Mouse (Mus musculus): ENCODE data around the gene Ndufv2. TPM values are rescaled to one million over a fixed set of nuclear protein-coding genes. Genes with fewer than 3 reads are reported as not detected.
"Not testable (repeated sequence)": the region's sequence is repeated elsewhere in the genome, so short reads cannot be mapped to it uniquely, and the experiment has no call there.

The Ndufv2 gene
- polyA plus RNA-seq, 1 experiment from 2014 or later, result 349 TPM

GRCm38 (mm10) chr17:66076934-66077333 is 24.4 kb downstream of the Ndufv2 start, which contains the start of gene Ankrd12:
Gene Ankrd12, minus strand, starts transcription at chr17:66077089.
- H3K9me3 ChIP-seq, result no peaks in the 10 kb centered on the region
- H3K27me3 ChIP-seq, result no peaks in the 10 kb centered on the region
- peaks cover 27% of the 10 kb centered on the region for H3K36me3 ChIP-seq
- under 1% methylated on average over 53 of the region's 53 CpGs for WGBS
- H3K4me2 ChIP-seq (replicated peaks), result peak within 1 kb of the TSS; percentile 73
- peaks cover 28% of the 10 kb centered on the region for H3K4me1 ChIP-seq (replicated peaks)
- peak within 1 kb of the TSS; percentile 97 for H3K27ac ChIP-seq
- peak within 1 kb of the TSS; percentile 94 for H3K4me3 ChIP-seq (replicated peaks)
- ATAC-seq, result peak; percentile 97
- peak within 1 kb of the TSS; percentile 88 for H3K9ac ChIP-seq (replicated peaks)

GRCm38 (mm10) chr17:66076174-66076927 is 25.0 kb downstream of the Ndufv2 start:
- under 1% methylated on average over 78 of the region's 95 CpGs for WGBS
- no peaks in the 10 kb centered on the region for H3K9me3 ChIP-seq
- H3K4me1 ChIP-seq (replicated peaks), result peaks cover 28% of the 10 kb centered on the region
- no peaks in the 10 kb centered on the region for H3K27me3 ChIP-seq
- peak overlapping the region; percentile 88 for H3K9ac ChIP-seq (replicated peaks)
- peak overlapping the region; percentile 94 for H3K4me3 ChIP-seq (replicated peaks)
- peak overlapping the region; percentile 97 for H3K27ac ChIP-seq
- H3K4me2 ChIP-seq (replicated peaks), result peak overlapping the region; percentile 73
- peaks cover 21% of the 10 kb centered on the region for H3K36me3 ChIP-seq
- peak; percentile 89 for ATAC-seq

- ATAC-seq, result no peak
- peaks cover 28% of the 10 kb centered on the region for H3K4me1 ChIP-seq (replicated peaks)
Measured at GRCm38 (mm10) chr17:66075827-66076173, 25.6 kb downstream of the Ndufv2 start.

GRCm38 (mm10) chr17:66073971-66074370 is 27.4 kb downstream of the Ndufv2 start:
- WGBS, result 85% methylated on average over 7 of the region's 7 CpGs
- H3K4me1 ChIP-seq (replicated peaks), result peaks cover 28% of the 10 kb centered on the region
- ATAC-seq, result no peak
- H3K27me3 ChIP-seq, result no peaks in the 10 kb centered on the region
- no peak overlapping the region for H3K4me3 ChIP-seq (replicated peaks)
- H3K9ac ChIP-seq (replicated peaks), result no peak overlapping the region
- H3K27ac ChIP-seq, result no peak overlapping the region
- no peaks in the 10 kb centered on the region for H3K9me3 ChIP-seq
- H3K4me2 ChIP-seq (replicated peaks), result no peak overlapping the region
- peaks cover 3% of the 10 kb centered on the region; the same call in 1 of the 2 replicates for H3K36me3 ChIP-seq

More at GRCm38 (mm10) chr17:66075827-66076173, 25.6 kb downstream of the Ndufv2 start:
- Histone ChIP-seq H3K27me3 (no peaks in the 10 kb centered on the region), H3K4me2 (replicated peaks) (peak overlapping the region; percentile 73), H3K27ac (peak overlapping the region; percentile 97), H3K4me3 (replicated peaks) (peak overlapping the region; percentile 94), H3K9ac (replicated peaks) (peak overlapping the region; percentile 88), H3K9me3 (no peaks in the 10 kb centered on the region), H3K36me3 (peaks cover 17% of the 10 kb centered on the region)
- 2% methylated on average over 12 of the region's 12 CpGs for WGBS

GRCm38 (mm10) chr17:66069036-66069435 is 32.3 kb downstream of the Ndufv2 start:
- not testable (repeated sequence) for H3K27ac ChIP-seq; H3K4me1 ChIP-seq (replicated peaks); H3K36me3 ChIP-seq; H3K4me3 ChIP-seq (replicated peaks); H3K4me2 ChIP-seq (replicated peaks); H3K9ac ChIP-seq (replicated peaks); H3K27me3 ChIP-seq; ATAC-seq; H3K9me3 ChIP-seq
- 97% methylated on average over 2 of the region's 2 CpGs for WGBS

GRCm38 (mm10) chr17:66065115-66065514 is 36.2 kb downstream of the Ndufv2 start:
- H3K27me3 ChIP-seq, result no peaks in the 10 kb centered on the region
- no peak for ATAC-seq
- no peaks in the 10 kb centered on the region for H3K36me3 ChIP-seq
- no peaks in the 10 kb centered on the region for H3K9me3 ChIP-seq
- H3K4me1 ChIP-seq (replicated peaks), result 0 out of 2 replicates have a peak, but pooled peaks cover 5% of the 10 kb centered on the region
- 88% methylated on average over 4 of the region's 4 CpGs for WGBS
- H3K4me2 ChIP-seq (replicated peaks), result no peak overlapping the region
- H3K27ac ChIP-seq, result no peak overlapping the region
- no peak overlapping the region for H3K9ac ChIP-seq (replicated peaks)
- H3K4me3 ChIP-seq (replicated peaks), result no peak overlapping the region

GRCm38 (mm10) chr17:66061241-66061938 is 40.0 kb downstream of the Ndufv2 start:
- 62% methylated on average over 8 of the region's 8 CpGs for WGBS
- Histone ChIP-seq H3K36me3 (no peaks in the 10 kb centered on the region), H3K4me2 (replicated peaks) (no peak overlapping the region), H3K9me3 (no peaks in the 10 kb centered on the region), H3K4me1 (replicated peaks) (0 out of 2 replicates have a peak, but pooled peaks cover 5% of the 10 kb centered on the region), H3K27ac (no peak overlapping the region), H3K27me3 (no peaks in the 10 kb centered on the region), H3K4me3 (replicated peaks) (no peak overlapping the region), H3K9ac (replicated peaks) (no peak overlapping the region)
- ATAC-seq, result no peak

GRCm38 (mm10) chr17:66058160-66058559 is 43.2 kb downstream of the Ndufv2 start:
- Histone ChIP-seq H3K36me3 (no peaks in the 10 kb centered on the region), H3K9me3 (no peaks in the 10 kb centered on the region), H3K27me3 (no peaks in the 10 kb centered on the region), H3K4me2 (replicated peaks) (no peak overlapping the region), H3K4me1 (replicated peaks) (0 out of 2 replicates have a peak, but pooled peaks cover 5% of the 10 kb centered on the region), H3K4me3 (replicated peaks) (no peak overlapping the region), H3K9ac (replicated peaks) (no peak overlapping the region), H3K27ac (no peak overlapping the region)
- no peak for ATAC-seq
- WGBS, result 93% methylated on average over 4 of the region's 4 CpGs

- Histone ChIP-seq H3K4me3 (replicated peaks) (no peak overlapping the region), H3K4me1 (replicated peaks) (0 out of 2 replicates have a peak, but pooled peaks cover 5% of the 10 kb centered on the region), H3K4me2 (replicated peaks) (no peak overlapping the region), H3K27ac (no peak overlapping the region), H3K9me3 (no peaks in the 10 kb centered on the region), H3K27me3 (no peaks in the 10 kb centered on the region), H3K36me3 (no peaks in the 10 kb centered on the region), H3K9ac (replicated peaks) (no peak overlapping the region)
- WGBS, result 84% methylated on average over 2 of the region's 2 CpGs
- no peak for ATAC-seq
Measured at GRCm38 (mm10) chr17:66057145-66057544, 44.2 kb downstream of the Ndufv2 start.

GRCm38 (mm10) chr17:66053349-66053748 is 48.0 kb downstream of the Ndufv2 start:
- H3K9me3 ChIP-seq, result no peaks in the 10 kb centered on the region
- H3K36me3 ChIP-seq, result peaks cover 11% of the 10 kb centered on the region
- 74% methylated on average over 4 of the region's 4 CpGs for WGBS
- H3K4me1 ChIP-seq (replicated peaks), result no peaks in the 10 kb centered on the region
- no peak overlapping the region for H3K4me2 ChIP-seq (replicated peaks)
- no peak overlapping the region for H3K27ac ChIP-seq
- no peak overlapping the region for H3K4me3 ChIP-seq (replicated peaks)
- no peak overlapping the region for H3K9ac ChIP-seq (replicated peaks)
- no peaks in the 10 kb centered on the region for H3K27me3 ChIP-seq
- ATAC-seq, result no peak

GRCm38 (mm10) chr17:66048795-66049194 is 52.6 kb downstream of the Ndufv2 start:
- H3K9me3 ChIP-seq, result no peaks in the 10 kb centered on the region
- H3K9ac ChIP-seq (replicated peaks), result no peak overlapping the region
- no peak overlapping the region for H3K4me3 ChIP-seq (replicated peaks)
- peaks cover 37% of the 10 kb centered on the region for H3K36me3 ChIP-seq
- no peaks in the 10 kb centered on the region for H3K4me1 ChIP-seq (replicated peaks)
- 85% methylated on average over 4 of the region's 4 CpGs for WGBS
- ATAC-seq, result no peak
- H3K27ac ChIP-seq, result no peak overlapping the region
- H3K4me2 ChIP-seq (replicated peaks), result no peak overlapping the region
- no peaks in the 10 kb centered on the region for H3K27me3 ChIP-seq

- no peaks in the 10 kb centered on the region for H3K9me3 ChIP-seq
- no peaks in the 10 kb centered on the region for H3K4me1 ChIP-seq (replicated peaks)
- WGBS, result 78% methylated on average over 5 of the region's 5 CpGs
- peaks cover 38% of the 10 kb centered on the region for H3K36me3 ChIP-seq
- H3K27ac ChIP-seq, result no peak overlapping the region
- no peak overlapping the region for H3K4me2 ChIP-seq (replicated peaks)
- H3K4me3 ChIP-seq (replicated peaks), result no peak overlapping the region
- H3K9ac ChIP-seq (replicated peaks), result no peak overlapping the region
- ATAC-seq, result no peak
- H3K27me3 ChIP-seq, result no peaks in the 10 kb centered on the region
Measured at GRCm38 (mm10) chr17:66048199-66048598, 53.2 kb downstream of the Ndufv2 start.
